Mouse (Mus musculus) kidney, adult 2 months (tissue): ENCODE data around the gene Il9r.

ENCODE experiments used
- CTCF ChIP-seq: fragments of 200-500 bp; conservative IDR thresholded peaks from 2 replicates; pipeline ENCODE4 v1.5.1; 2011; ENCODE audit warnings: low read depth, mild to moderate bottlenecking, control low read depth, low read length, moderate library complexity, mixed read lengths; ENCODE audit not compliant: insufficient read depth, insufficient read length
- POLR2A ChIP-seq: fragments of 200-500 bp; IDR thresholded peaks from one replicate; pipeline ENCODE4 v1.6.1; 2011; ENCODE audit warnings: low read depth, low read length, control low read depth

GRCm38 (mm10) chr11:32141627-32142586, 58.2 kb downstream of the Il9r start:
- TF ChIP-seq CTCF: no peak
- no peak for TF ChIP-seq POLR2A
